Mouse (Mus musculus): Measurements from ENCODE around the gene Dop1b. TPM values are rescaled to one million over a fixed set of nuclear protein-coding genes. Genes with fewer than 3 reads are reported as not detected.
"Not testable (repeated sequence)": the region's sequence is repeated elsewhere in the genome, so short reads cannot be mapped to it uniquely, and the experiment has no call there.

The Dop1b gene
- polyA plus RNA-seq, 1 experiment = 102 TPM

DNA sequence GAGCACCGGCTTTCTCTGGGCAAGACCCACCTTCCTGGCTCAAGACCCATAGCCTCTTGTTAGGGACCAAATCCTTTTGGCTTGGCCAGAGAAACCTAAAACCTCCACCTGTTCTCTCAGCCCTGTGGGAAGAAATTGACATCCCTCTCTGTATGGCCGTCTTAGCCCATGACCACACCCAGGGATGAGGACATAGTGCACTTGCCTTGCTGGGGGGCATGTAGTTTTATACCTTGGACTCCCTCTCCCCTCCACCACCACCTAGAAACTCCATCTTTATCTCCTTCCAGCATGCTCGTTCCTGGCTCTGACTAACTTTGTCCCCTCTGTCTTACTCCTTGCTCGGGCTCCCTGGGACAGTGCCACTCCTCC, 107.6 kb downstream of the Dop1b start:
- H3K27ac ChIP-seq (ENCODE audit: insufficient read depth, low read length) = no peak overlapping the region
- H3K4me1 ChIP-seq (ENCODE audit: control insufficient read depth, insufficient read depth, low read length) = no peaks in the 10 kb centered on the region
- H3K4me3 ChIP-seq (replicated peaks; ENCODE audit: insufficient read depth, low read depth, low read length) = no peak overlapping the region
- no peaks in the 10 kb centered on the region for H3K27me3 ChIP-seq (ENCODE audit: control insufficient read depth, insufficient read depth, low read length)
- no peak for DNase-seq
- WGBS = 68% methylated on average over 4 of the region's 4 CpGs
- TF ChIP-seq CTCF (IDR thresholded peaks at IDR 0.05; ENCODE audit: borderline replicate concordance, insufficient read depth, low read depth, low read length) = no peak
- no peak for TF ChIP-seq POLR2A (IDR thresholded peaks at IDR 0.05; ENCODE audit: borderline replicate concordance, insufficient read depth, low read length)

DNA sequence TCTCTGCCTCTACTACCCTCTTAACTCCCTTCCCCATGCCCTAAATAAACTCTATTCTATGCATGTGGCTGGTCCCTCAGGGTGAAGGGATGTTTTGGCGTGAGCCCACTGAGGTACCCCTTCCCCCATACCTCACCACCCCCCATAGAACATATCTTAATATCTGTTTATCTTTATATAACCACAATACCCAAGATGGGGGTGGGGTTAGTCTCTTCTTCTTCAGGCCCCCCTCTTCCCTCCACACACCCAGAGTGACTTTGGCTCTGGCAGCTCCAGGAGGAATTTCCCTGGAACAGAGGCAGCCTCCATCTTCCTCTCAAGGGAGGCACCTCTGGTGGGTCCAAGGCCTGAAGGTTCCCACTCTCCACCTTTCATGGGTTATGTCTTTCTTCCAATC, 108.3 kb downstream of the Dop1b start:
- TF ChIP-seq POLR2A (IDR thresholded peaks at IDR 0.05; ENCODE audit: borderline replicate concordance, insufficient read depth, low read length) (no peak), CTCF (IDR thresholded peaks at IDR 0.05; ENCODE audit: borderline replicate concordance, insufficient read depth, low read depth, low read length) (no peak)
- Histone ChIP-seq H3K27me3 (ENCODE audit: control insufficient read depth, insufficient read depth, low read length) (no peaks in the 10 kb centered on the region), H3K4me1 (ENCODE audit: control insufficient read depth, insufficient read depth, low read length) (no peaks in the 10 kb centered on the region), H3K4me3 (replicated peaks; ENCODE audit: insufficient read depth, low read depth, low read length) (no peak overlapping the region), H3K27ac (ENCODE audit: insufficient read depth, low read length) (no peak overlapping the region)
- 68% methylated on average over 1 of the region's 1 CpGs for WGBS
- no peak for DNase-seq

DNA sequence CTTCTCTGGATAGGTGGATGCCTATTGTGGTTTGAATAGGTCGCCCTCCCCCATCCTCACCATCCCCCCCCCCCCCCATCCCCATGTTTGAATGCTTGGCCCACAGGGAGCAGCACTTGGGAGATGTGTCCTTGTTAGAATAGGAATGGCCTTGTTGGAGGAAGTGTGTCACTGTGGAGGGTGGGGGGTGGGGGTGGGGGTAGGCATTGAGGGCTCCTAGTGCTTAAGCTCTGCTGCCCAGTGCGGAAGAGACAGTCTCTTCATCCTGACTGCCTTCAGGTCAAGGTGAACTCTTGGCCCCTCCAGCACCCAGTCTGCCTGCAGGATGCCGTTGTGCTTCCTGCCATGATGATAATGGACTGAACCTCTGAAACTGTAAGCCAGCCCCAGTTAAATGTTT, 110.0 kb downstream of the Dop1b start:
- no peak for DNase-seq
- Histone ChIP-seq H3K27me3 (ENCODE audit: control insufficient read depth, insufficient read depth, low read length) (no peaks in the 10 kb centered on the region), H3K4me1 (ENCODE audit: control insufficient read depth, insufficient read depth, low read length) (no peaks in the 10 kb centered on the region), H3K27ac (ENCODE audit: insufficient read depth, low read length) (no peak overlapping the region), H3K4me3 (replicated peaks; ENCODE audit: insufficient read depth, low read depth, low read length) (no peak overlapping the region)
- WGBS = 84% methylated on average over 3 of the region's 3 CpGs
- TF ChIP-seq POLR2A (IDR thresholded peaks at IDR 0.05; ENCODE audit: borderline replicate concordance, insufficient read depth, low read length) = no peak
- no peak for TF ChIP-seq CTCF (IDR thresholded peaks at IDR 0.05; ENCODE audit: borderline replicate concordance, insufficient read depth, low read depth, low read length)

DNA sequence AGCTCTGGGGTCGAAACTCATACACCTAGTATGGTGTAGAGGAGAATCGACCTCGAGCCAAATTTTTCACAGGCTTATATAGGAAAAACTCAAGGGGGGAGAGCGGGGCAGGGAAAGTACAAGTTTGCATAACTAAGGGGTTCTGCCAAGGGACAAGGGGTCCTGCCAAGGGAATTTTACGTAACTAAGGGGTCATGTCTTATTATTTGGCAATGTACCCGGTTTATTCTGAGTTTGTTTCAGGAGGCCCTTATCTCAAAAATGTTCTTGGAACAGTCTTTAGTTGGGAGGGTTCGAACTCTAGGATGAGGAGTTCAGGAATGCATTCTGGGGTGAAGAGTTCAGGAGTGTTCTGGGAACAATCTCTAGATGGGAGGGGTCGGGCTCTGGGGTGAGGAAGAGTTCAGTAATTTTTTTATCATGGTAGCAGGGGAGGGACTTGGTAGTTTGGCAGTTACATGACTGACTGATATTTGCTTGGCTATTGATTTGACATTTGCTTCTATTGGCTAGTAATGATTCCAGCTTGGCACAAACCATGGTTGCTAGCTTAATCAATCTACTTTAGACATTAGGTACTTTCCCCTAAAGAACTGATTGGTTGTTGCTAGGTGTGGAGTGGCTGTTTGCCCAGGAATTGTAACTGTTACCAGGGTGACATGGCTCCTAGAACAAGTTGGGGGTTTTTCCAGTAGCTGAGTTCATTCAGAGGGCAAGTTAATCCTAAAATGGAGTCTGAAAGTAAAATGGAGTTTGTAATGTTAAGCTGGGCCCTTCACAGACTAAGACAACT, 110.9 kb downstream of the Dop1b start:
- not testable (repeated sequence) for DNase-seq; H3K4me3 ChIP-seq (replicated peaks; ENCODE audit: insufficient read depth, low read depth, low read length)
- WGBS = 75% methylated on average over 5 of the region's 8 CpGs

DNA sequence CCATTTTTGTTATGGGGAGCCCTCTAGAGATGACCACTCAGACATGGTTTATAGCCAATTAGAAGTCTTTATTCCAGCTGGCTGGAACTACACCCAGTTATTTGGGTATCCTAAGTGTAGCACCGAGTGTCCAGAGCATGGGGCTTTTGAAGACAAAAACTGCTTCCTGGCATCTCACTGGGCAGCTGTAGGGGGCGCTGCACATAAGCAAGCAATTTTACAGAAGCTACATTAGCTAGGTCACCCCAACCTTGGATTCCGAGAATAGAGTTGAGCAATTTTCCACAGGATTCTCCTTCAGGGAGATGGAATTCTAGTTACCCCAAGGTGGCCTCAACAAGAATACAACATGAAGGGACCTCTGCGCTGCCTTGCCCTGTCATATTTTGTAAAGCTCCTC, 113.1 kb downstream of the Dop1b start:
- H3K4me3 ChIP-seq (replicated peaks; ENCODE audit: insufficient read depth, low read depth, low read length) = no peak overlapping the region
- DNase-seq = no peak
- H3K4me1 ChIP-seq (ENCODE audit: control insufficient read depth, insufficient read depth, low read length) = no peaks in the 10 kb centered on the region
- WGBS = 87% methylated on average over 4 of the region's 4 CpGs
- H3K27ac ChIP-seq (ENCODE audit: insufficient read depth, low read length) = no peak overlapping the region
- H3K27me3 ChIP-seq (ENCODE audit: control insufficient read depth, insufficient read depth, low read length) = no peaks in the 10 kb centered on the region
- TF ChIP-seq POLR2A (IDR thresholded peaks at IDR 0.05; ENCODE audit: borderline replicate concordance, insufficient read depth, low read length) (no peak), CTCF (IDR thresholded peaks at IDR 0.05; ENCODE audit: borderline replicate concordance, insufficient read depth, low read depth, low read length) (no peak)

More for the DNA sequence above, 110.9 kb downstream of the Dop1b start:
- H3K4me1 ChIP-seq (ENCODE audit: control insufficient read depth, insufficient read depth, low read length); H3K27ac ChIP-seq (ENCODE audit: insufficient read depth, low read length); H3K27me3 ChIP-seq (ENCODE audit: control insufficient read depth, insufficient read depth, low read length): not testable (repeated sequence)

DNA sequence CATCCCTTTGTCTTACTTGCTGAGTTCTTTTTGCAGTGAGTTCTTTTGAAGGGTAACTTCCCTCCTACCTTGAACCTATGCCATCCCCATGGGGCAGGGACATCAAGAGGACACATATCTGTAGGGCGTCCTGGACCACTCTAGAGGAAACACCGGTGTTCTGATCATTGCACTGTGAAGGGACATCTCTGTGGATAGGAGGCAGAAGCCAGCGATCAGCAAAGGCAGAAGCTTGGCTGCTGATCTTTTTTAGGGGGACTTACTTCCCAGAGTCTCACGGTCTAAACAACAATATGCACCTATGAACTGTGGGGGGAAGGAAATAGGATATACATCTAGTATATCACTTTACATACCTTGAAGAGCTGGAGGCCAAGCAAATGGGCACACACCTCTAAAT, 113.8 kb downstream of the Dop1b start:
- Histone ChIP-seq H3K4me1 (ENCODE audit: control insufficient read depth, insufficient read depth, low read length) (no peaks in the 10 kb centered on the region), H3K4me3 (replicated peaks; ENCODE audit: insufficient read depth, low read depth, low read length) (no peak overlapping the region), H3K27me3 (ENCODE audit: control insufficient read depth, insufficient read depth, low read length) (no peaks in the 10 kb centered on the region), H3K27ac (ENCODE audit: insufficient read depth, low read length) (no peak overlapping the region)
- no peak for DNase-seq
- TF ChIP-seq CTCF (IDR thresholded peaks at IDR 0.05; ENCODE audit: borderline replicate concordance, insufficient read depth, low read depth, low read length) (no peak), POLR2A (IDR thresholded peaks at IDR 0.05; ENCODE audit: borderline replicate concordance, insufficient read depth, low read length) (no peak)
- 94% methylated on average over 4 of the region's 4 CpGs for WGBS

DNA sequence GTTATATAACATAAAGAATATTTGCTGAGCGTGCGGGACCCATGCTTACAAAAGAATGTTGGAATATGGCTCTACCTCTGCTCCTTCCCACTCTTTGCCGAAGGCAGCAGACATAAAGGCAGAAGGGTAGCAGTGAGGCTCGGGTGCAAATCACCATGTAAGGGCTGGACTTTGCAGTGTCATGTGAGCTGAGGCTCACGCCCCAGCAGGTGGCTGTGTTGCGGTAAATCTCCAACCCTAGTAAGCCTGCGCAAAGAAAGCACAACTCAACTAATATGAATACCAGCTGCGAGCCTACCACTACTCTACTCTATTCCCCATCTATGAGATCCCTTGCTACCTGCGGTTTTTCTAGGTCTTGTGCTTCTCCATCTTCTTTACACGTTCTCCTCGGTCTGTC, 114.3 kb downstream of the Dop1b start:
- TF ChIP-seq POLR2A (IDR thresholded peaks at IDR 0.05; ENCODE audit: borderline replicate concordance, insufficient read depth, low read length) (no peak), CTCF (IDR thresholded peaks at IDR 0.05; ENCODE audit: borderline replicate concordance, insufficient read depth, low read depth, low read length) (no peak)
- DNase-seq = no peak
- Histone ChIP-seq H3K4me1 (ENCODE audit: control insufficient read depth, insufficient read depth, low read length) (no peaks in the 10 kb centered on the region), H3K27ac (ENCODE audit: insufficient read depth, low read length) (no peak overlapping the region), H3K27me3 (ENCODE audit: control insufficient read depth, insufficient read depth, low read length) (no peaks in the 10 kb centered on the region), H3K4me3 (replicated peaks; ENCODE audit: insufficient read depth, low read depth, low read length) (no peak overlapping the region)
- WGBS = 68% methylated on average over 11 of the region's 11 CpGs

DNA sequence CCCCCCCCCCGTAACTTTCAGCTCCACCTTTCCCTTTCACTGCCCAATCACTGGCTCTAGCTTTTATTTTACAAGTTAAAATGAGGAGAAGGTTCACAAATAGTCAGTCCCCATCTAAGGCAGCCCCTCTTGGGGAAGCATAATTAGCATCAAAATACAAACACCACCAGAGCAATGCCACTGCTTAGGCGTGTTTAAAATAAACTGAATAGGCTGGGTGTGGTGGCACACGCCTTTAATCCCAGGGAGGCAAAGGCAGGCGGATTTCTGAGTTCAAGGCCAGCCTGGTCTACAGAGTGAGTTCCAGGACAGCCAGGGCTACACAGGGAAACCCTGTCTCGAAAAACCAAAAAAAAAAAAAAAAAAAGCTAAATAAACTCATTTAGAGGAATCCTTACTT, 114.8 kb downstream of the Dop1b start:
- not testable (repeated sequence) for DNase-seq; H3K4me1 ChIP-seq (ENCODE audit: control insufficient read depth, insufficient read depth, low read length); H3K27ac ChIP-seq (ENCODE audit: insufficient read depth, low read length); H3K4me3 ChIP-seq (replicated peaks; ENCODE audit: insufficient read depth, low read depth, low read length); H3K27me3 ChIP-seq (ENCODE audit: control insufficient read depth, insufficient read depth, low read length)
- WGBS = 32% methylated on average over 5 of the region's 5 CpGs

Measured in cerebellum, adult 2 months (tissue).